Mouse (Mus musculus) kidney, postnatal 4 days (tissue): ENCODE measurements at regions not wholly inside any gene's neighbourhood (a gene's known extent, or its start where the extent isn't known, plus 50 kb on each side); places are given as distances from the start of the nearest gene placed in this dataset.

Experiments used
- DNase-seq, 2 experiments: peaks; one replicate each; pipeline ENCODE4 v3.0.0; 2021; ENCODE audit warnings: mixed read lengths in 2 of 2

DNA sequence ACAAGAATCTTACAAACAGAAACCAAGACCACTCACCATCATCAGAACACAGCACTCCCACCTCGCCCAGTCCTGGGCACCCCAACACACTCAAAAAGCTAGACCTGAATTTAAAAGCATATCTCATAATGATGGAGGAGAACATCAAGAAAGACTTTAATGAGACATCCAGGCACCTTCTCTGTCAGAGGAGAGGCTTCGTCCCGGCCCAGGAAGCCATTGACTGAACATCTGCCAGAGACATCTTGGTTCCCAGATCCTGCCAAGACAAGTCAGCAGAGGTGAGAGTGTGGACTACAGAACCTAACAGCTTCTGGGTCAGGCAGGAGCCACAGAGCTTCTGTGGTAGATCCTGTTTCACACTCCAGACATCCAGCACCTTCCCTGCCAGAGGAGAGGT, 93.4 kb downstream of the Vmn2r41 start:
- DNase-seq, result peak in 1 of 2 experiments; percentile 1
